Mouse (Mus musculus) stomach, postnatal 0 days (tissue): ENCODE results near the gene Fam129c. TPM values are rescaled to one million over a fixed set of nuclear protein-coding genes. Genes with fewer than 3 reads are reported as not detected.

Experiments used
- ATAC-seq: fragments of 200-750 bp; cut with Nextera tagmentation; 2 replicates; pipeline ENCODE4 v1.8.0; 2017; ENCODE audit not compliant: low FRiP score, low TSS enrichment
- DNase-seq: peaks from one replicate; pipeline ENCODE4 v3.0.0-alpha.2; 2016; ENCODE audit warnings: low spot score
- H3K27ac ChIP-seq: fragments of 300-500 bp; sonication (generic); replicated peaks from 2 replicates; pipeline ENCODE4 v1.5.1; 2014; ENCODE audit warnings: mild to moderate bottlenecking, control low read depth
- H3K27me3 ChIP-seq: fragments of 300-500 bp; sonication (generic); 2 replicates; pipeline ENCODE4 v1.6.1; 2014; ENCODE audit warnings: low read length; ENCODE audit not compliant: control insufficient read depth, insufficient read depth
- H3K36me3 ChIP-seq: fragments of 300-500 bp; sonication (generic); 2 replicates; pipeline ENCODE4 v1.6.1; 2014; ENCODE audit warnings: low read length, mixed read lengths; ENCODE audit not compliant: control insufficient read depth, insufficient read depth
- H3K4me1 ChIP-seq: fragments of 300-500 bp; sonication (generic); replicated peaks from 2 replicates; pipeline ENCODE4 v1.6.1; 2014; ENCODE audit warnings: antibody characterized with exemption; ENCODE audit not compliant: control insufficient read depth, insufficient read depth
- H3K4me2 ChIP-seq: fragments of 300-500 bp; sonication (generic); replicated peaks from 2 replicates; pipeline ENCODE4 v1.6.1; 2014; ENCODE audit warnings: low read depth, mild to moderate bottlenecking, control low read depth, moderate library complexity
- H3K4me3 ChIP-seq: fragments of 300-500 bp; sonication (generic); 2 replicates; pipeline ENCODE4 v1.5.1; 2014; ENCODE audit warnings: low read depth, low read length, control low read depth
- H3K9ac ChIP-seq: fragments of 300-500 bp; sonication (generic); 2 replicates; pipeline ENCODE4 v1.6.1; 2014; ENCODE audit warnings: mild to moderate bottlenecking, low read length, control low read depth, mixed read lengths
- H3K9me3 ChIP-seq: fragments of 300-500 bp; sonication (generic); 2 replicates; pipeline ENCODE4 v1.6.1; 2016; ENCODE audit warnings: low read length; ENCODE audit not compliant: control insufficient read depth
- CTCF ChIP-seq: IDR thresholded peaks from 2 replicates; pipeline ENCODE4 v1.5.1; 2016; ENCODE audit warnings: antibody characterized with exemption, low read depth, mild to moderate bottlenecking, moderate library complexity
- EP300 ChIP-seq: optimal IDR thresholded peaks from 2 replicates; pipeline ENCODE3; 2016; ENCODE audit warnings: antibody characterized with exemption
- WGBS: fragments of 180-500 bp; shearing (Covaris S2); extraction: QIAGEN DNeasy Blood & Tissue Kit; methylation state at CpG from one replicate; pipeline ENCODE4 v1.1.7; 2014; 5-methylcytosine and 5-hydroxymethylcytosine counted together
- polyA plus RNA-seq: library from polyadenylated mRNA; unstranded; fragments of >200 nt; fragmentation: Nextera tagmentation; extraction: Ambion mirVana; gene quantifications from 2 replicates; pipeline ENCODE4 v1.2.1, GENCODE M21; 2015

The Fam129c gene
- 0.99 and 1.4 TPM in 2 replicates for polyA plus RNA-seq

DNA sequence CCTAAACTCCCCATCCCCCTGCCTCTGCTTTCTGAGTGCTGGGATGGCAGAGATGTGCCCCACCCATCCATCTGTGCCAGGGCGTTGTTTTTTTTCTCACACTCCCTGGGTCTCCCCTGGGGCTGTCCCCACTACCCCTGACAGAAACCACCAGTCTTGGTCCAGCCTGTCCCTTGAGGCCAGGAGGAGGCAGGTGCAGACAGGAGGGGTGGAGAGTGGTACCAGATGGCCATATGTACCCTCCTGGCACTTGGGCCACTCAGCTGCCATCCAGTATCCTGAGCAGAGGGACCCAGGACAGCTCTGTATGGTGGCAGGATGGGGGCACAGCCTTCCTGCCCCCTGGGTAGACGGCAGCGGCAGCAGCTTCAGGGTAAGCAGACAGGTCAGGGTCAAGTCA is at the start of gene Fam129c:
Gene Fam129c, plus strand, starts transcription at position 198 of the 400 bp plus-strand sequence.
- H3K9ac ChIP-seq = no peak within 1 kb of the TSS
- no peak within 1 kb of the TSS for H3K4me2 ChIP-seq
- no peaks in the 10 kb centered on the region for H3K9me3 ChIP-seq
- DNase-seq (no peak), ATAC-seq (no peak)
- no peak within 1 kb of the TSS for H3K27ac ChIP-seq
- no peak within 1 kb of the TSS for H3K4me3 ChIP-seq
- no peak for TF ChIP-seq CTCF
- TF ChIP-seq EP300 = no peak
- no peaks in the 10 kb centered on the region for H3K36me3 ChIP-seq
- peaks cover 4% of the 10 kb centered on the region for H3K4me1 ChIP-seq
- H3K27me3 ChIP-seq = peaks cover 3% of the 10 kb centered on the region; the same call in 1 of the 2 replicates
- 74% methylated on average over 3 of the region's 3 CpGs for WGBS

DNA sequence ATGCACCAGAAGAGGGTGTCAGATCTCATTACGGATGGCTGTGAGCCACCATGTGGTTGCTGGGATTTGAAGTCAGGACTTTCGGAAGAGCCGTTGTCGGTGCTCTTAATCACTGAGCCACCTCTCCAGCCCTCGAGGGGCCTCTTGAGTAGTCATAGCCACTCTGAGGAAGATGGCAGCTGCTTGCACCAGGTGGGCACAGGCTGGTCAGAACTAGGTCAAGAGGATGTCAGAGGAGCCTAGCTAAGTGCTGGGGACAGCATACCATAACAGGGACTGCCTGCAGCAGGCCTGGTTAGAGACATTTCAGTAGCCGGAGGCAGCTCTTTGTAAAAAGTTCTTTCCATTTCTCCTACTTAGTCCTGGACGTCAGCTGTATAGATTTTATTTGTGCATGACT is 46.7 kb upstream of the Fam129c start:
- Histone ChIP-seq H3K36me3 (peaks cover 7% of the 10 kb centered on the region; the same call in 1 of the 2 replicates), H3K9me3 (no peaks in the 10 kb centered on the region), H3K27me3 (no peaks in the 10 kb centered on the region), H3K9ac (no peak overlapping the region), H3K4me1 (no peaks in the 10 kb centered on the region), H3K4me3 (no peak overlapping the region), H3K4me2 (no peak overlapping the region), H3K27ac (no peak overlapping the region)
- ATAC-seq (no peak), DNase-seq (no peak)
- no peak for TF ChIP-seq CTCF
- WGBS = 63% methylated on average over 7 of the region's 7 CpGs

GRCm38 (mm10) chr8:71552770-71553169 is 44.7 kb upstream of the Fam129c start:
- no peak overlapping the region for H3K4me2 ChIP-seq
- H3K36me3 ChIP-seq = peaks cover 6% of the 10 kb centered on the region; the same call in 1 of the 2 replicates
- TF ChIP-seq EP300 (no peak), CTCF (no peak)
- WGBS = 45% methylated on average over 6 of the region's 6 CpGs
- no peak for DNase-seq
- H3K9ac ChIP-seq = no peak overlapping the region
- H3K4me1 ChIP-seq = no peaks in the 10 kb centered on the region
- no peak overlapping the region for H3K27ac ChIP-seq
- H3K27me3 ChIP-seq = no peaks in the 10 kb centered on the region
- no peak overlapping the region for H3K4me3 ChIP-seq
- no peaks in the 10 kb centered on the region for H3K9me3 ChIP-seq
- 0 out of 2 replicates have a peak, but pooled peaks have one; percentile 19 for ATAC-seq

DNA sequence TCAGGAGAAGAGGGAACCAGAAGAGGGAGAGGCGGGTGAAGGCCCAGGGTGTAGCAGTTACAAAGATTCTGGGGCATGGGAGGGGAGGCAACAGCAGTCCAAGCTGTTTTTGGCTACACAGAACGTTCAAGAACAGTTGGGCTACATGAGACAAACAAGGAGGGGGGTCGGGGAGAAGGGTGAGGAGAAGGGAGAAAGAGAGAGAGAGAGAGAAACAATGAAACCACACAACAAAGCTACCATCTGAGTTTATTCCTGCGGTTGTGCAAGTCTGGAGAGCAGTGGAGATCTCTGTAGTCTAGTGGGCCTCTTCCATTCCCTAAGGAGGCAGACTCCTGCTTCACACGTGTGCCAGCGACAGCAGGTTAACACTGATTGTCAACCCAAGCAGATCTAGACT is 43.4 kb upstream of the Fam129c start:
- Histone ChIP-seq H3K27ac (no peak overlapping the region), H3K4me1 (0 out of 2 replicates have a peak, but pooled peaks cover 2% of the 10 kb centered on the region), H3K9me3 (no peaks in the 10 kb centered on the region), H3K4me3 (no peak overlapping the region), H3K27me3 (no peaks in the 10 kb centered on the region), H3K4me2 (no peak overlapping the region), H3K36me3 (no peaks in the 10 kb centered on the region), H3K9ac (no peak overlapping the region)
- ATAC-seq (no peak), DNase-seq (no peak)
- 54% methylated on average over 6 of the region's 6 CpGs for WGBS
- TF ChIP-seq EP300 (no peak), CTCF (no peak)

DNA sequence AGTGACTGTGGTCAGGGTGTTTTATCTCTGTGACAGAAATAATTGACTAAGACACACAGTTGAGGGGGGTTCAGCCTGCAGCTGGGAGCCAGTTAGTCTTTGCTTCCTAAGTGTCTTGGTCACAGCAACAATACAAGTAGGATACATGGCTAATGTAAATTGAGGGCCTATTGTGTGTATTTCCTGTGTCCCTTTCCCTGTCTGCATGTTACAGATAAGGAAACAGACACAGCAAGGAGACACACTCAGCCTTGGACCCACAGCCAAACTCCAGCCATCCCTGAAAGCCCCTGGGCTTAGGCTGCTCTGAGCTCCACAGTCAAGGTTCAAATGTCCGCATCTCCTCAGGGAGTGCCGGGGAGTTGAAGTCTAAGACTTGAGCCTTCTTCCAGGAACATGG is 42.8 kb upstream of the Fam129c start:
- WGBS = 96% methylated on average over 2 of the region's 2 CpGs
- H3K4me1 ChIP-seq = 0 out of 2 replicates have a peak, but pooled peaks cover 2% of the 10 kb centered on the region
- DNase-seq (no peak), ATAC-seq (no peak)
- no peaks in the 10 kb centered on the region for H3K36me3 ChIP-seq
- no peak overlapping the region for H3K9ac ChIP-seq
- H3K4me3 ChIP-seq = no peak overlapping the region
- H3K27ac ChIP-seq = no peak overlapping the region
- no peaks in the 10 kb centered on the region for H3K27me3 ChIP-seq
- no peak overlapping the region for H3K4me2 ChIP-seq
- H3K9me3 ChIP-seq = no peaks in the 10 kb centered on the region
- TF ChIP-seq EP300 = no peak
- TF ChIP-seq CTCF = no peak

DNA sequence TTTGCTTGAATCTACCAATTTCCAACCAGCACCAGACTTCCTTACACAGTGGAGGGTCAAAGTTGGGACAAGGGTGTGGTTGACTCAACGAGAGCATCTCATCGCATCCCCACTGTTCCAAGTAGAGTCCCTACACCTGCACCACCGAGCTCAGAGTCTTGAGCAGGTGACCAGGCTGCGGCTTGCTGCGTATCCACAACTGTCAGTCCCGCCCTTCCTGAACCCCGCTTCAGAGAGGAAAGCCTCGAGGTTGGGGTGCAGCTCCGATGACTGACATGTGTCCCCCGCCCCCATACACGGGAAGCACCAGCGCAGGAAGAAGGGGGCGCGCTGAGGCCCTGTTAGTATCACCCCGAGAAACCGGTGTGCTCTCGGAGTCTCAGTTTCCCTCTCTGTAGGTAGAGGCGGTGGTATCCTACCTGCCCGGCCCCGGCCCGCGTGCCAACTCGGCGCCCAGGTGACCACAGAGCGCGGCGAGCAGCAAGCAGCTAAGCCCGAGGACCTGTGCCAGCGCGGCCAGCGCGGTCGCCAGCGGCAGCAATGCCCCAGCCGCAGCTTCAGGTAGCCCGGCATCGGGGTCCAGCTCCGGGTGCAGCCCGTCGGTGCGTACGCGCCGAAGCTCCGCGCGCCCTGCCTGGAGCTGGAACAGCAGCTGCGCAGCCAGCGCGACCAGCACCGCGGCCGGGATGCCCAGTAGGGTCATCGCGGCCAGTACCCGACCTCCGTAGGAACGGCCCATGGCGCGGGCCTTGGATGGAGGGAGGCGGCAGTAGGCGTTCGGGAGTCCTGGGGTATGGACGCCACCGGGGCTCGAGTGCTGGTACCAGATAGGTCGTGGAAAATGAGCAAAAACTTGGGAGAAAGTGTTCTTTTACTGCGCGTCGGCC is 39.1 kb upstream of the Fam129c start, which contains the start of gene Tmem221:
Gene Tmem221, minus strand, starts transcription at position 801 of the 887 bp plus-strand sequence.
- DNase-seq = no peak
- Histone ChIP-seq H3K4me2 (peak within 1 kb of the TSS; percentile 76), H3K27me3 (0 out of 2 replicates have a peak, but pooled peaks cover 3% of the 10 kb centered on the region), H3K4me3 (peak within 1 kb of the TSS; percentile 45), H3K36me3 (no peaks in the 10 kb centered on the region), H3K9me3 (no peaks in the 10 kb centered on the region), H3K27ac (no peak within 1 kb of the TSS), H3K4me1 (0 out of 2 replicates have a peak, but pooled peaks cover 2% of the 10 kb centered on the region), H3K9ac (peak within 1 kb of the TSS; percentile 58)
- WGBS = 4% methylated on average over 70 of the region's 70 CpGs
- ATAC-seq = peak; percentile 17; the same call in 1 of the 2 replicates
- TF ChIP-seq EP300 = no peak
- no peak for TF ChIP-seq CTCF
